Mouse (Mus musculus) regulatory T cell (primary cell): ENCODE measurements around the gene Nptx1.

Experiments
- in situ Hi-C: fragments of 300-600 bp; cut with MboI, MseI; formaldehyde crosslinking; loops from one replicate; pipeline ENCODE4 v1.15.1; 2025; ENCODE audit warnings: high pct_unique_total_duplicates

Gene Nptx1

DNA sequence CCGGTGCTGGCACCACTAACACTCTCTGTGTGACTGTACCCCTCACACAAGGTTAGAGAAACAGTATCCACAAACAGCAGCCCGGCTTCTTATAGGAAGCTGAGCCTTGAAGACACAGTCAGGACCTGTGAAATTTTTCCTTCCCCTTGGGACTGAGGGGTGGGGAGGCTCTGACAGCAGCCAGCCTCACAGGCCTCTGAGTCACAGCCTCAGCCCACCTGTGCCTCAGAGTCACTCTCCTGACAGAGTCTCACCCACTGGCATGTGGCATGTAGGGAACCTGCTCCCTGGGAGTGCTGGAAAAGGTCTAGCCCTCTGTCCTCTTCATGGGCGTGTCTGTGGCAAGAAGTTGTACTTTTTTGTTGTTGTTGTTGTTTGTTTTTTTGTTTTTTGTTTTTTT, 3.9 kb upstream of the Nptx1 start:
- in situ Hi-C loops, result no loop called here

DNA sequence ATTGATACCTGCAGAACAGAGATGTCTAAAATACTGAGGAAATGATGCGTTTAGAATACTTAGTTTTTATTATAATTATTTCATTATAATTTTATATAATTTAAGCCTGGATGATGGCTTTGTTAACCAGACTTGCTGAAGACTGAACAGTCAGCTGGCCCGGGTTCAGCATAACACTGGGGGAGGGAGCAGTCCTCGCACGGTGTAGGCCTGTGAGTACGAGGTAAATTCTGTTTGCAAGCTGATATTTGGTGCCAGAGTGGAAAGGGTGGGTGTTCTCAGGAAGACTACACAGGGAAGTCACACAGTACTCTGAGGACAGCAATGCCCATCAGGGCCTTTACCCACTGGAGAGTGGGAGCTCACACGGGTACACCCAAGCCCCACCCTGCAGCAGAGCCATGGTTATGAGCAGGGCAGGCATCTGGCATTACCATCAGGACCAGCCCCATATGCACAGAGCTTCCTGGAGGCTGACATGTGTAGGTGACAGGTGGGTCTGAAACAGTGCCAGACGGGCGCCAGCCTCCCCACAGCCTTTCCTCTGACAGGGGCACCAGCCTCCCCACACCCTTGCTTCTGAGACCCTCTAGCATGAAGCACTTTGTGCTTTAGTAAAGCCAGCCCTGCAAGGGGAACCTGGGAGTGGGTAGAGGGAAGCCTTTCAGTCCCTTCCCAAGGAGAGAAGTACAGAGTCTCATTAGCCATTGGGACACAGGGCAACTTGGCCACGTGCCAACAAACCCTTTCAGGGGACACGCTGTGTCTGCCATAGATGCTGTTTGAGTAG, 3.2 kb upstream of the Nptx1 start:
- in situ Hi-C loops, result no loop called here

DNA sequence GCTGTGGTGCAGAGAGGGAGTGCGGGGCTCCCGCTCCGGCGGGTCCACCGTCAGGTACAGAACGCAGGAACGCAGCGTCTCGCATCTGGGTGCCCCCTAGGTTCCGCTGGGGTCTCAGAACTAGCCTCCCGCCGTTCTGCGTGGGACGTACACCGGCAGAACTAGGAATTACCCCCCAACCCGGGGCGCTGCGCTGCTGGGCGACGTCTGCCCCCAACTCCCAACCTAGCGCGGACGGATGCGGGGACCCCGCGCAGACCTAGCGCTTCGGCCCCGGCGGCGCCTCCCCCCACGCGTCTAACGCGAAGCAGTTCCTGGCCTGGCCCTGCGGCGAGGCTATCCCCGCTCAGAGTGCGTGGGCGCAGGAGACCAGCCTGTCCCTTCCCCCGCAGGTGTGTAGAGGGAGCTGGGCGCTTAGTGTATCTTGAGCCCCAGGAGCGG, 1.8 kb upstream of the Nptx1 start:
- in situ Hi-C loops, result no loop called here

DNA sequence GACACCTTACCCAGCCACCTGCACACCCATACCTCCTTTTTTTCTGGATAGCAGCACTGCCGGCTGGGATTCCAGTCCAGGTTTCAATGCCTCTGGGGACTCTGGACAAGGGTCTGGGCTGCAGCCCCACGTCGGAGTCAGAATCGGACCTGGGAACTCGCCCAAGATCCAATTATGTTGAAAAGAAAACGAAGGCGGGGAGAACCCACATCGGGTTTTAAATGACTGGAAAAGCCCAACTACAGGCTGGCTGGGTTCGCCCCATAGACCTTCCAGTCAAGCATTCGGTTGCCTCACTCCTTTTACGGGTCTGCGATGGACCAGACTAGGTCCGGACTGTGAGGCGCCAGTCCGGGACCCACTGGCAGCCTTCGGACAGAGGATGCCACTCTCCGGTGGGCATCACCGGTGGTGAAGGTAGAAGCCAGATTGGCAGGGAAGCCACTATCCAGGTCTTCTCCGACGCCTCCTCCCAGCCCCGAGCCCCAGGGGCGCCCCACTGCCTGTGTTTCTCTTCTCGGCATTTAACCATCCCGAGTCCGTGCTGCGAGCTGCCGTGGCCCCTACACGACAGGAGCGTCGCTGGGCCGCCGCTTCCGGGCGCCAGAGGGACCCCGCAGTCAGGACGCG, 1.3 kb upstream of the Nptx1 start:
- in situ Hi-C loops, result no loop called here

DNA sequence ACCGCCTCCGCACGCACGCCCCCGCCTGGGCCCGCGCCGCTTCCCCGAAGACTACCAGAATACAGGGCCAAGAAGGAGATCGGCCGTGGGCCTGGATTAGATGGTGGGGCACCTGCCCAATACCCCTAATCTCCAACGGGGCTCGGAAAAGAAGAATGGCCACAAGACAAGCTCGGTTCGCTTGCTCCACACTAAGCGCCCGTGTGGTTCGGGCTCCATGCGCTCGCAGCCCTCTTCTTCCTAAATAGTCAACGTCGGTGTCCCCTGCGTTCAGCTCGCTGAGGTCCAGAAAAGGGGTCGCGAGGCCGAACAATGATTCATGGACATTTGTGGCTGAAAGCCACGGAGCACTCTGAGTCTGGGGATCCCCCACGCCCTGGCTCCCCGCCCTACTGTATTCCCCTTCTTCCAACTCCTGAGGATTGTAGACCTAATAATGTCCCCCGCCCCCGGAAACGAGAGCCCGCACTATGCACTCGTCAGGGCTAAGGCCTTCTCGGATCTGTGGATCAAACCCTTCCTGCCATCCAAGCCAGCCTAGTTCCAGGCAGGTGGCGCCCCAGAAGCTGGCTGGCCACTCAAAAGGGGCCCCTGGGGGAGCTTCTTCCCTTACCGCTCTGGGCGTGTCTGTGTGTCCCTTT, 518 bp upstream of the Nptx1 start:
- in situ Hi-C loops, result no loop called here

DNA sequence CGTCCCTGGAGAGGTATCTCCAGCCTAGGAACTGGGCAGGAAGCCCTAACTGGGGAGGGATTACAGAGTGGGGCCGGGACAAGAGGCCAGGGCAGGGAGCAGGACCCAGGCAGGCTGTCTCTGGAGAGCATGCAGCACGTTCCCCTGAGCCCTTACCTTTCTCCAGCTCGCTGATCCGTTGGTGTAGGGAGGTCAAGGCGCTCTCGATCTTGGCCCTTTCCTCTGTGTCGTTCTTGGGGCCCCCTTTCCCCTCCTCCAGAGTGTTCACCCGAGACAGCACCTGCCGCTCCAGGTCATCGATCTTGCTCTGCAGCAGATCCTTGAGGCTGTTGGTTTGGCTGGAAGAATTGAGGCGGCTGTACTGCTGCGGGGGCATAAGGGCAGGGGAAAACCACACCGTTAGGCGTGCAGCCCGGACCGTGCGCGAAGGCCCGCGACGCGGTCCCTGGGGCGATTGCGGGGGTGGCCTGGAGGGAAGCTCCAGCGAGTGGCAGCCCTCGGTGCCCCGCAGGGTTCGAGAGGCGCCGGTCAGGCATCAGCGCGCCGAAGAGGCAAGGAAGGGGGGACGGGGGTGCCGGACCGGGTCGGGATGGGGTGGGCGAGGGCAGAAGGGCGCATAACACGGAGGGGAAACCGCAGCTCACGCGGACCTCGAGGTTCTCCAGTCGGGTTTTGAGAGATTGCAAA, 914 bp downstream of the Nptx1 start:
- in situ Hi-C loops, result no loop called here

DNA sequence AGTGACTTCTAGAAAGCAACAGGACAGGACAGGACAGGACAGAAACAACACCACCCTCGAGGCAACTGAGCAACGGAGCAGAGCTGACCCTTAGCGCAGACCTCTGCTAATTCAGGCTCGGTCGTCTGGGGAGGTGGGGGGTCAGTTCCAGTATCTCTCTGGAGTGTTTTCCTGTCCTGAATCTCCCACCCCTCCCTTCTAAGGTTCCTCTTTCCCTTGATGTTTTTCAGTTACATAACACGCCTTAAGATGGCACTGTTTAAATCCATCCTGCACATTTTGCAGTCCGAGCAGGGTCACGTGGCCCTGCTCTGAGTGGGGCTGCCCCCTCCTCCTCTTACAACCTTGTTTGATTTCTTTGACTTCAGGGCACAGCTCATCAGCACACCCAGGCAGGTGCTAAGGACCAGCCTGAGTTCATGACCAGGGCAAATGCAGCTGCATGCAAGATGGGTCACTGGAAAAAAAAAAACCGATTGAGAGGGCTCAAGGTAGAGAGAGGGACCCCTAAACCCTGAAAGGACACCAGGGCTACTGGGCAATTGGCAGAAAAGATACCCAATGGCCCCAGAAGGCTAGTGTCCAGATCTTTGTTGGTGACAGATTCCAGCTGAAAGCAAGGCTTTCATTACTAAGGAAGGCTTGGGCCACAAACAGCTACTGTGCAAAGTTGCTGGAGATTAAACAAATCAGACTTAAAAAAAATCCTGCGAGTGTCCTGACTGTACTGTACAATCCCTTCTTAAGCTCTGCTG, 1.6 kb downstream of the Nptx1 start:
- in situ Hi-C loops, result no loop called here

DNA sequence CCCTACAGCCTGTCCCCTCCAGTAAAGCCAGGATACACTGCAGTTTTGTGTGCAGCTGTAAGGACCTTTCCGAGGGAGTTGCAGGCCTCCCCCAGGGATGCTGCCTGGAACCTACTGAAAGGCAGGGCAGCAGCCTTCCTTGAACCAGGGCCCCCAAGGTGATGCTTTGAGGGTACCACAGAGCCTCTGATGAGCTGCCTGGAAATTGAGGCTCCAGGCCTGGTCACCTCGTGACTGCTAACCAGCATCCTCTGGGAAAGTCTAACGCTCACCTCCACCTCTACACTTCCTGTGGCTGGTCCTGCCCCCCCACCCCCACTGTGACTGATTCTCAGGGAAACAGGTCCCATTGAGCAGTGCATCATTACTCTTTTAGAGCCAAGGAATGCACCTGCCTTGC, 2.3 kb downstream of the Nptx1 start:
- in situ Hi-C loops, result no loop called here

DNA sequence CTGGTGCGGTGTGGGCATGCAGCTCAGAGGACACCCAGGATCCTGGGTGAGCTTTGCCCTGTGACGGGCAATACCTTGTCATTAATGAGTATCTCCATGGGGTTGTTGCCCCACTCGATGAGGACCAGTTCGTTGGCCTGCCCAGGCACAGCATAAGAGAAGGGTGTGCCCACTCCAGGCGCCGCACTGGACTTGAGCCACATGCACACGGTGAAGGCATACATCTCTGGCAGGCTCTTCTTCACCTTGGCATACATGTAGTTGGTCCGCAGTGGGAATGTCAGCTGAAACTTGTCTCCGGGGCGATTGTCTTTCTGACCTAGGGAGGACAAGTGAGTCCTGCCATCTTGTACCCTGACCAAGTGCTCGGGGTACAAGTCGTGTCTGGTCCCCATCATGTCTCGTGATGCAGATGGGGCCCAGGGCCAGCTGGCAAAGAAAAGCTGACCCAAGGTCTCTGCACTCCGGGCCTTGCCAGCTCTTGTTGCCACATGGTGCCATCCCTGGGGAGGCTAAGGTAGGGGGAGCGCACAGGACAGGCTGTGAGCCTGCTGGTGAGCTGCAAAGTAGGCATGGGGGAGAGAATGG, 2.9 kb downstream of the Nptx1 start:
- in situ Hi-C loops, result no loop called here

DNA sequence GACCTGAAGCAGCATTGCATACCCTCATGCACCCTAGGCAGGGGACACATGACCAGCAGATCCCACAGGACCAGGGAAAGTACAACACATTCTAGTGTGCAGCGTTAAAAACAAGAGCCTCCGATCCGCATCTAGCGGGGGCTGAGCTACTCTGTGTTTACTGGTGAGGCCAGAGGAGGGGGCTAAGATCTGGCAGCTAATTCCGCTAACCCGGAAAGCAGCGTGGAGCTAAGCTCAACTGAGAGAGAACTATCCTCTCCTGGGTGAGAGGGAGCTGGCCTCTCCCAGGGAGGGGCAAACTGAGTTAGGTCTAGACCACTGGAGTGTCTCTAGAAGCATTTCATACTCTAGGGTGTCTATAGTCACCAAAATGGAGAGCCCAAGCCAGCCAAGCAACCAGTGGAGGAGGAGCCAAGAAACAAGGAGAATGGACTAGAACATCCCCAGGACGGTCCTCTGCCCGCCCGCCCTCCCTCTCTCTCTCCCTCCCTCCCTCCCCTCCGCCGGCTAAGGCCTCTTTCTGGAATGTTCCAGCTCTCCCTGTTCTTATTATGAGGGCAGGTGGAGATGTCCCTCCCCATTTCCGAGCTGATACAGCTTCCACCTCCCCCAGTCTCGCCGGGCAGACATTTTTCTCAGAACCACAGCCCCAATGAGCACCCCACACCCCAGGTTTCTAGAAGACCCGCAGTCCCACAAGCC, 3.6 kb downstream of the Nptx1 start:
- in situ Hi-C loops, result no loop called here

DNA sequence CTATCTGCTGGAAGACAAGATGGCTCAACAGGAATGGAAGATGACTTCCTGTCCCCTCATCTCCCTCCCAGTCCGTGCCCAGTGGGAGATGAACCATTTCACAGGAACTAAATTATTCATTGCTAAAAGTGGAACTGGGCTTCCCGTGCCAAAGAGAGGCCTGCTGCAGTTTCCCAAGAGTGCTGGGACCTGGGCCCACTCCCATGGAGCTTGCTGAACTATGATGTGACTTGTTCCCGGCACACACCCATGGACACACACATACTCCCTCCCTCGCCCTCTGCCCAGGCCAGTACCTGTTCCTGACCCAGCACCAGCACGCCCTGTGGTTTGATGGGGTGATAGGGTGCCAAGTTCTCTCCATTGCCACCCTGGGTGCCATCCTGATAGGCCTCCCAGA, 4.7 kb downstream of the Nptx1 start:
- in situ Hi-C loops, result no loop called here

DNA sequence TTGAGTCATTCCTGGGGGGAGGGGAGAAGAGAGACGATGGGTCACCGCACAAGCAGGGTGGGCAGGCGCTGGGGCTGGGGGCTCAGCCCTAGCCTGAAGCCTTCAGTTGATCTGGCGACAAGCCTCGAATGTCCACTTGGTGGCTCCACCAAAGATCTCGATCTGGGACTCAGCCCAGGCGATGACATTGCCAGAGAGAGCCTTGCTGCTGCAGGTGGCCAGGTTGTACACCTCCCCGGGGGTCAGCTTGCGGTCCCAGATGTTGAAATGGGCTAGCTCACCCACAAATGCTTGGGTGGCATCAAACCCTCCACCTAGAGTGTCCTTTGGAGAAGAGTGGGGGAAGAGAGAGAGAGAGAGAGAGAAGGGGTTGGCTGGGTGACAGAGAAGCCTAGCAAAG, 5.2 kb downstream of the Nptx1 start:
- in situ Hi-C loops, result no loop called here

DNA sequence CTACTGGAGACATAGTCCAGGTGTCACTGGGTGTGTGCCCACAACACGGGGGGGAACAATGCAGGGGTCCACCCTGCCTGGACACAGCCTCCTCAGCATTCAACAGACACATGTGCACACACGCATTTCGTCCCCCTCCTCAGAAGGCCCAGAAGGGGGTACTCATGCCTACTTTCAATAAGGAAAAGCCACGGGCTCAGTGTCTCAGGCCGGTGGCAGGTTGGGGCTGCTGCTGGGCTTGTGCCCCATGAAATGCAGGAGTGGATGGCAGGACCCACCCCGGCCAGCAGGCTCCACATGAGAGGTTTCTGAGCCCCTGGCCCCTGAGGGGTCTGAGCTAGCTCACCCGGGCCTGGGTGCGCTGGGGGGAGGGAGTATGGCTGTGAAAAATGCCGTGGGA, 6.5 kb downstream of the Nptx1 start:
- in situ Hi-C loops, result no loop called here

DNA sequence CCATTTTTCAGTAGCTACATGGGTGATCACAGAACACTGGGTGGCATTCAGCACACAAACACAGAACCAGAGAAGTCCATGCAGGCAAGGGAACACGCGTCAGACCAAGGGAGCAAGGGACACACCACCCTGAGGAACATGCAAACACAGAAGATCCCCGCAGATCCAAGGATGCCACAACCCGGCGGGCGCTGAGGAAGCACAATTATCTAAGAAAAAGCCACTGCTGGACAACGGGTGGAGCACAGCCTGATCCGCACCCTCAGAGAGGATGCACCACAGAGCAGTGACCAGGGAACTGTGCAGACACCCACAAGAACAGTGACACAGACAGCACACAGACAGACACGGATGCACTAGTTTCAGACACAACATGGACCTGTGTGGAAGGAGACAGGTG, 7.0 kb downstream of the Nptx1 start:
- in situ Hi-C loops, result no loop called here

DNA sequence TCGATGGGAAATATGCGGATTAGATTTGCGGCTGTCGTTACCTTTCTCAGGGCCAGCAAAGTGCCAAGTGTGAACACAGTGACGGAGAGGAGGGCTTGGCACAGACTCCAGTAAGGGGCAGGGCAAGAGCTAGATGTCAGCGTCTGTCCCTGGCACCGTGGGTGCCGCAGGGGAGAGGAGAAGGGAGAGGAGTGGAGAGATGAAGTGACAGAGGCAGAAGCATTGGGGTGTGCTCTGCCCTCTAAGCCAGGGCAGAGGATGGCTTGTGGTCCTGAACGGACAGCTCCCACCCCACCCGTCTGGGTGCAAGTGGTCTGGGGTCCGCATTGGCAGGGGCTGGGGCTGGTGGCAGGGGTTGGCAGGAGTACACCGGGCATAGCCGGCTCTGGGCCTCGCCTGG, 7.6 kb downstream of the Nptx1 start:
- in situ Hi-C loops, result loop anchor here (10.0 kb wide), 1 partner anchor 705 kb away; no protein-coding TSS in a partner anchor

DNA sequence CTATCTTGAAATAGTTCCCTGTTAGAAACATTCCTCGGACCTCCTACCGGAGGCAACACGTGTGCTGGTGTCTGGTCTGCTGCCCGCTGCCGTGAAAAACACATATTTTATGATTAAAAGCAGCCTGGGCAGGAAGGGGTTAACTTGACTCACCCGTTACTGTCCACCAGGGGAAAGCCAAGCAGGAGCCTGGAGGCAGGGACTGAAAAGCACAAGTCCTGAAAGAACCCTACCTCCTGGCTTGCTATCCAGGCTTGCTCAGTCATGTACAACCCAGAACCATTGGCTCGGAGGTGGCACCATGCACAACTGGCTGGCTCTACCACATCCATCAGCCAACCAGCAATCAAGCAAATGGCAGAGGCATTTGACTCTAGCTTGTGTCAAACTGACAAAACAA, 13.8 kb downstream of the Nptx1 start:
- in situ Hi-C loops, result loop anchor here (10.0 kb wide), 1 partner anchor 711 kb away; no protein-coding TSS in a partner anchor

DNA sequence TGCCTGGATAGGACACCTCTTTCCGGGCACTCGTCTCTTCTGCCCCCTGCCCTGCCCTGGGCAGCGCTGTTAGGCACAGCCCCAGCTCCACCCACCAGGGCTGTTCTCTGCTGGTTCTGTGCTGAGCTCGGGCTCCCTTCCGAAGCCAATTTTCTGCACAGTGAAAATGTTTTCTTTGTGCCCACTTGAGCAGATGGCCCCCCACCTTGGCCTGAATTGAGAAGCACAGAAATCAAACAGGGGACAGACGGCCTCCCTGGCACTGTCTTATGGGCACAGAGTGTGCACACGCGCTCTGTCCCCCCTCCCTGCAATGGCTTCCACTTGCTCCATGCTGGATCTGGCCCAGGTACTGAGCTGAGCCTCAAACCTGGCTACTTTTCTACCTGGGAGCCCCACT, 15.1 kb downstream of the Nptx1 start:
- in situ Hi-C loops, result loop anchor here (10.0 kb wide), 1 partner anchor 712 kb away; no protein-coding TSS in a partner anchor

DNA sequence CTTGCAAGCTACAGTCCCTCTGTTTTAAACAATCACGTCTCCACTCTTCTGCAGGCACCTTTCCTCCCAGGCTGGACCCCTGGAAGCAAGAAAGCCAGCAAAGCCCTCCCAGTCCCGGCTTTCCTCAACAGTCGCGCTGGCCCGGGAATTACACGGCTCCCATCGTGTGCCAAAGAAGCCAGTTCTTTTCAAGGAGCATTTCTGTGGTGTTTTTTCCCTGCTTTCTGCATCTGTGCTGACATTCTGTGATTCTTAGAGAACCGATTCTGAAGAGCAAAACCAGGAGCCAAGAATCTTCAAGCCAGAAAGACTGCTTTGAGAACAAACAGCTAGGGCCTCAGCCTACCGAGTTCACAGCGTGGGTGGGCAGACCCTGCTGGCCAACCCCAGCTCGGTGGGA, 18.6 kb downstream of the Nptx1 start:
- in situ Hi-C loops, result no loop called here

DNA sequence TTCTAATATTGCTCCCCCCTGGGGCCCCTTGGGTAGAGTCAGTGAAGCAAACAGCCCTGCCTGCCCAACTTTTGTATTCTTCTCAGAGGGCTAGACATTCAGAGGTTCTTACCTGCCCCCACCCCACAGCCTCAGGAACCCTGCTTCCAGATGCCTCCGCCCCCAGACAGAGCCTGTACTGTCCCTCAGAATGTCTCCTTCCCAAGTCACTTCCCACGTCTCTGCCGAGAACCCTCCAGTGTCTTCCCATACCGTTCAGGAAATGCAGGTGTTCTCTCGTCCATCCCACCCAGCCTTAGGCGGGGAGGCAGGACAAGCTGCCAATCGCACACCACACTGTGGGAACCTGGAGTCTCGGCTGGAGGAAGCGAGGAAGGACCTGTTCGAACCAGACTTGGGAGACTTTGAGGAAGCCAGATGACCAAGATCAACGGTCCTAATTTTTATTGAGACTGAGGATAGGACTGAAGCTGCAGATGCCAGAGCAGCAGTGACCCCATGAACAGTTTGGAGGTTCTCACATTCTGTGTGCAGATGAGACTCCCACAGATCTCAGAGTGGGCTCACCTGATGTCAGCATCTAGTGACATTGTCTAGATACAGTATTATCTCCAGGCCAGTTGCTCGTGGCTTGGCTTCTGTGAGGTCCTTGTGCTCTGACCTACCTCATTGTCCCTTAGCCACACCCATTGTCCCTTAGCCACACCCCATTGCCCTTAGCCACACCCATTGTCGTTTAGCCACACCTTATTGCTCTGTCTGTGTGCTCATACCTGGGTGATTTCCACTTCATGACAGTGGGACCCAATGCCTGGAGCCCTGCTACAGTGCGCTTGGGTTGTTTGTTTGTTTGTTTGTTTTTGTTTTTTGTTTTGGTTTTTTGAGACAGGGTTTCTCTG, 21.2 kb downstream of the Nptx1 start:
- in situ Hi-C loops, result no loop called here
